In genomic region chr16:92411981-92412706, GRCm38 (mm10) we compare ENCODE assay signal across 10 mouse cellular contexts. TPM values are rescaled to one million over a fixed set of nuclear protein-coding genes. Genes with fewer than 3 reads are reported as not detected.
DNase-seq lines count a peak whose midpoint lies in the region; ATAC-seq and TF ChIP-seq lines count a peak whose summit lies in the region.
"Had no signal": no experiment of that assay in that cellular context is flagged by ENCODE, and none has a peak within 500 bp of the region (broad histone marks: within the 10 kb centered on the region; RNA-seq: fewer than 3 reads in every experiment).

No protein-coding gene starts in this region.

- no peaks in the 10 kb centered on the region for H3K36me3 ChIP-seq in kidney, embryonic 14.5 days (ENCODE audit: control insufficient read depth, insufficient read depth, low read length)
- H3K36me3 ChIP-seq in E14TG2a.4 (ENCODE audit: insufficient read depth, low read length): peaks cover 9% of the 10 kb centered on the region
- H3K36me3 ChIP-seq in liver, embryonic 16.5 days (ENCODE audit: control insufficient read depth, insufficient read depth): no peaks in the 10 kb centered on the region

- peaks cover 29% of the 10 kb centered on the region for H3K4me1 ChIP-seq in kidney, embryonic 14.5 days (ENCODE audit: control insufficient read depth, insufficient read depth, low read length)
- H3K4me1 ChIP-seq in E14TG2a.4 (replicated peaks; ENCODE audit: low read depth, low read length): peaks cover 12% of the 10 kb centered on the region
- H3K4me1 ChIP-seq in cortical plate, adult 2 months (ENCODE audit: control insufficient read depth, insufficient read depth, low read length): 0 out of 2 replicates have a peak, but pooled peaks cover 6% of the 10 kb centered on the region
- peaks cover 3% of the 10 kb centered on the region; the same call in 1 of the 2 replicates for H3K4me1 ChIP-seq in liver, embryonic 16.5 days (ENCODE audit: control insufficient read depth, low read depth, low read length)

- TF ChIP-seq CTCF in E14TG2a.4 (conservative IDR thresholded peaks at IDR 0.05; ENCODE audit: low read length): no peak
- TF ChIP-seq CTCF in cortical plate, adult 2 months (IDR thresholded peaks at IDR 0.05; ENCODE audit: extremely low read depth, insufficient read depth, low read length): no peak

- WGBS in kidney, embryonic 14.5 days: 66% methylated on average over 19 of the region's 19 CpGs
- WGBS in liver, embryonic 16.5 days (ENCODE audit: insufficient replicate concordance): 62% methylated on average over 19 of the region's 19 CpGs

- no peak for TF ChIP-seq POLR2A in cortical plate, adult 2 months (IDR thresholded peaks at IDR 0.05; ENCODE audit: extremely low read depth, insufficient read depth, low read length)

- no peak overlapping the region for H3K4me2 ChIP-seq in kidney, embryonic 14.5 days (replicated peaks; ENCODE audit: low read depth, low read length)
- H3K4me2 ChIP-seq in liver, embryonic 16.5 days (ENCODE audit: low read depth, low read length): no peak overlapping the region

- no peaks in the 10 kb centered on the region for H3K9me3 ChIP-seq in kidney, embryonic 14.5 days (ENCODE audit: control insufficient read depth, low read length)
- H3K9me3 ChIP-seq in E14TG2a.4 (ENCODE audit: low read length): no peaks in the 10 kb centered on the region
- H3K9me3 ChIP-seq in liver, embryonic 16.5 days (replicated peaks; ENCODE audit: control insufficient read depth, low read length): no peaks in the 10 kb centered on the region

- no peak overlapping the region for H3K9ac ChIP-seq in kidney, embryonic 14.5 days (ENCODE audit: low read depth, low read length)
- no peak overlapping the region for H3K9ac ChIP-seq in liver, embryonic 16.5 days (ENCODE audit: low read depth, low read length)

- H3K27me3 ChIP-seq in kidney, embryonic 14.5 days (ENCODE audit: control insufficient read depth, insufficient read depth, low read length): no peaks in the 10 kb centered on the region
- H3K27me3 ChIP-seq in E14TG2a.4 (ENCODE audit: insufficient read depth, low read length): no peaks in the 10 kb centered on the region
- H3K27me3 ChIP-seq in liver, embryonic 16.5 days (ENCODE audit: control insufficient read depth, insufficient read depth, low read depth, low read length): no peaks in the 10 kb centered on the region
- H3K27me3 ChIP-seq: Patski had no signal

- H3K4me3 ChIP-seq in kidney, embryonic 14.5 days (ENCODE audit: low read length): no peak overlapping the region
- peak overlapping the region; percentile 60 for H3K4me3 ChIP-seq in E14TG2a.4 (replicated peaks; ENCODE audit: low read length)
- H3K4me3 ChIP-seq in cortical plate, adult 2 months (ENCODE audit: insufficient read depth, low read length): no peak overlapping the region
- H3K4me3 ChIP-seq in liver, embryonic 16.5 days (ENCODE audit: low read depth, low read length): no peak overlapping the region

- no peak overlapping the region for H3K27ac ChIP-seq in kidney, embryonic 14.5 days (ENCODE audit: low read depth, low read length)
- peak overlapping the region; percentile 41; the same call in 1 of the 2 replicates for H3K27ac ChIP-seq in cortical plate, adult 2 months (ENCODE audit: insufficient read depth, low read length)
- no peak overlapping the region; the same call in 1 of the 2 replicates for H3K27ac ChIP-seq in liver, embryonic 16.5 days (ENCODE audit: low read length)

- DNase-seq in kidney, postnatal 25 days: no peak
- DNase-seq in thymus, postnatal 25 days: no peak
- no peak for DNase-seq in adrenal gland, adult 2 months

- peak; percentile 50; the same call in 1 of the 2 replicates for ATAC-seq in kidney, embryonic 14.5 days (ENCODE audit: low FRiP score, low TSS enrichment)
- ATAC-seq in liver, embryonic 16.5 days (ENCODE audit: low read depth): 0 out of 2 replicates have a peak, but pooled peaks have one; percentile 17
- no peak for ATAC-seq in cerebellum, adult (ENCODE audit: insufficient number of reproducible peaks, low FRiP score, low TSS enrichment)
- ATAC-seq: Patski had no signal

RNA-seq across cellular contexts. Expression of gene Kcne1, which starts 52.9 kb away (rescaled TPM):
- 0.85 and 1.5 TPM in 2 replicates for polyA plus RNA-seq in kidney, embryonic 14.5 days (2014; fragmentation: Nextera tagmentation; extraction: Ambion mirVana)
- polyA plus RNA-seq in cortical plate, adult 2 months (2012; rRNA removed): not detected in 2 replicates
- polyA plus RNA-seq in liver, embryonic 16.5 days (2015; fragmentation: Nextera tagmentation; extraction: Ambion mirVana): not detected in 2 replicates
- total RNA-seq in adrenal gland, adult 2 months (2021): under 1 TPM in 1 of 2 experiments, not detected in 1; 0.17 TPM
- polyA plus RNA-seq in adrenal gland, adult 2 months (2012; rRNA removed): 0.41 TPM in 1 of 2 replicates, not detected in the other
- polyA plus RNA-seq: large intestine, adult 2 months; Patski had no signal

RNA-seq across cellular contexts. Expression of gene Rcan1, which starts 58.5 kb away (rescaled TPM):
- 14.7 and 23.0 TPM in 2 replicates for polyA plus RNA-seq in kidney, embryonic 14.5 days (2014; fragmentation: Nextera tagmentation; extraction: Ambion mirVana)
- 50.0 and 50.9 TPM in 2 replicates for polyA plus RNA-seq in cortical plate, adult 2 months (2012; rRNA removed)
- polyA plus RNA-seq in liver, embryonic 16.5 days (2015; fragmentation: Nextera tagmentation; extraction: Ambion mirVana): 7.4 and 7.5 TPM in 2 replicates
- total RNA-seq in adrenal gland, adult 2 months (2021): 10 to 100 TPM; 15.8 to 23.2 TPM
- 4.7 and 5.4 TPM in 2 replicates for polyA plus RNA-seq in adrenal gland, adult 2 months (2012; rRNA removed)
